Mouse (Mus musculus) c-Kit-negative CD71-positive TER-119-positive erythroid progenitor cells, embryonic 14.5 days (primary cell): ENCODE measurements at regions not wholly inside any gene's neighbourhood (a gene's known extent, or its start where the extent isn't known, plus 50 kb on each side); places are given as distances from the start of the nearest gene placed in this dataset.

Experiments
- DNase-seq: peaks from one replicate; pipeline ENCODE4 v3.0.0-alpha.2; 2013; ENCODE audit warnings: low read depth, low spot score

GRCm38 (mm10) chr12:110332616-110333154 is 53.8 kb downstream of the Dio3 start:
- DNase-seq = no peak

DNA sequence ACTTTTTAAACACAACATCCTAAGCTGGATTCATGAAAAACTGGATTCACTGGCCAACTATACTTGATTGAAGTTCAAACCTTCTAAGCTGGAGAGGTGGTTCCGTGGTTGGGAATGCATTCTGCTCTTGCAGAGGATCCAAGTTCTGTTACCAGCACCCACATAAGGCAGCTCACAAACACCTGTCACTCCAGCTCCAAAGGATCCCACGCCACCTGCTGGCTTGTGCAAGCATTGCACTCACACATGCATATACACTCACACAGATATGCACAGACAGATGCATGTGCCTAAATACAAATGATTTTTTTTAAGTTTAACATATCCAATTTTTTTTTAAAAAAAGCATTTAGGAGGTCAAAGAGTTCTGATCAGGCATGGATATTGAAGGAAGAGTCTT is 55.7 kb downstream of the Dio3 start:
- DNase-seq = no peak

DNA sequence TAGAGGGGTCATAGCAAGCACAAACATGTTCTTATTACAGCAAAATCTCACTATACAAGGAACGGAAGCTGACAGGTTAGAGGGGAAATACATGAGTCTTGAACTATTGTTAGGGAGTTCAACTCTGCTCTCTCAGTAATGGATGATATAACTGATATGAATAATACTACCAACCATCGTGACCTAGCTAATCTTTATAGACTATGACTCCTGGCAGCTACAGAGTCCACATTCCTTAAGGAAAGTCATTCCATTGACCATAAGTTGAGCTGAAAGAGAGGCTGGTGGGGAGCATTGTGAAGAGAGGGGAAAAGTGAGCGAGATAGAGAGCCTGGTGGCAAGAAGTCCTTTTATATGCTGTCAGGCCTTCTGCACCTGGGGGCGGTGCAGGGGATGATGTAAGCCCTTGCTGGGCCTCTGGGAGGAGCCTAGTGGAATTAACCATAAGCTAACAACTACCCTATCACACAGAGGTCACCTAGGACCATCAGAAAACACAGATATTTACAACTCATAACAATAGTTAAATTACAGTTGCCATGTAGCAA is 65.5 kb downstream of the Dio3 start:
- DNase-seq = no peak

DNA sequence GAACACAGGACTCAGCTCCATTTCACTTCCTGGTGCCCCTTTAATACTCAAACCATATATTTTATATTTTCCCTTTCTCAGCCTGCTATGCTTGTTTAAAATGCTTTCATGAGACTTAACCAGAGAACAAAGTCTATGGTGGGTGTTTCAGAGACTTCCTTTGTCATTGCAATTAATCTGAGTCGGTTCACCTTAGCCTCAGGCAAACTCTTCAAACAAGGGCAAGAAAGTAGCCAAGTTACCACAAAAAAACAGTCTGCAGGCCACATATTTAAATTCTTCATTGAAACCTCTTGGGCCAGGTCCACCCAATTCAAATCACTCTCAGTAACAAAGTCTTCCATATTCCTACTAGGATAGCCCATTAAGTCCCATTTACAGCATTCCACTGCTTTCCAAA is 70.8 kb downstream of the Dio3 start:
- DNase-seq = no peak

DNA sequence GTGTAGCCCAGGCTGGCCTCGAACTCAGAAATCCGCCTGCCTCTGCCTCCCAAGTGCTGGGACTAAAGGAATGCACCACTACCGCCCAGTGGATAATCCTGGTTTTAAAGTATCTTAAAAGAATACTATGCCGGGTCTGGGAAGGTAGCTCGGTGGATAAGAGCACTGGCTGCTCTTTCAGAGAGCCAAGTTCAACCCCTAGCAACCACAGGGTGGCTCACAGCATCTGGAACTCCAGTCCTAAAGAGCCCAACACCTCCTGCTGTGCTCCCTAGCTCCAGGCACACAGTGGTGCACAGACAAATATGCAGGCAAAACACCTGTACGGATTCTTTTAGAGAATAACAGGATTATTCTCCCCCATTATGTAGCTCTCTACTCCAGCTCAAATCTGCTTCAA is 77.0 kb downstream of the Dio3 start:
- DNase-seq = no peak

- DNase-seq = no peak
These were observed 79.8 kb upstream of the Ppp2r5c start for GRCm38 (mm10) chr12:110367102-110367501.

GRCm38 (mm10) chr12:110367822-110368221 is 79.1 kb upstream of the Ppp2r5c start:
- no peak for DNase-seq

GRCm38 (mm10) chr12:110371886-110372690 is 74.8 kb upstream of the Ppp2r5c start:
- DNase-seq = no peak

GRCm38 (mm10) chr12:110372986-110373385 is 73.9 kb upstream of the Ppp2r5c start:
- no peak for DNase-seq

- peak; percentile 9 for DNase-seq
These were observed 73.4 kb upstream of the Ppp2r5c start for GRCm38 (mm10) chr12:110373408-110374065.

DNA sequence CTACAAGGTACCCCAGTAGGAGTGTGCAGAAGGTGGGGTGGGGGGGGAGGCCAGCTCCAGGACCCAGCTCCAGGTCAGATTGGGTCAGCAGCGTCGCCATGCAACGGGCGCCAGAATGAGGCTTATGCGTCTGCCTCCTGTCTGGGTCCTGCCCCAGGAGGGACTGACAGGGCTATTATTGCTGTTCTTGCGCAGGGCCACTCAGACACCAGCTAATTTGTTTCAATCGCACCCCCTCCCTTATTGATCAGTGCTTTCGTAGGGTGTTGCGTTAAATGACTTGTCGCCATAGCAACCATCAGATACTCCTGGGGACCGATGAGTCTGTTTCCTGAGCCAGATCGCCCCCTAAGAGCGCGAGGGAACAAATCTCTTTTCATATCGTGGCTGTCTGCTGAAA is 71.8 kb upstream of the Ppp2r5c start:
- no peak for DNase-seq

DNA sequence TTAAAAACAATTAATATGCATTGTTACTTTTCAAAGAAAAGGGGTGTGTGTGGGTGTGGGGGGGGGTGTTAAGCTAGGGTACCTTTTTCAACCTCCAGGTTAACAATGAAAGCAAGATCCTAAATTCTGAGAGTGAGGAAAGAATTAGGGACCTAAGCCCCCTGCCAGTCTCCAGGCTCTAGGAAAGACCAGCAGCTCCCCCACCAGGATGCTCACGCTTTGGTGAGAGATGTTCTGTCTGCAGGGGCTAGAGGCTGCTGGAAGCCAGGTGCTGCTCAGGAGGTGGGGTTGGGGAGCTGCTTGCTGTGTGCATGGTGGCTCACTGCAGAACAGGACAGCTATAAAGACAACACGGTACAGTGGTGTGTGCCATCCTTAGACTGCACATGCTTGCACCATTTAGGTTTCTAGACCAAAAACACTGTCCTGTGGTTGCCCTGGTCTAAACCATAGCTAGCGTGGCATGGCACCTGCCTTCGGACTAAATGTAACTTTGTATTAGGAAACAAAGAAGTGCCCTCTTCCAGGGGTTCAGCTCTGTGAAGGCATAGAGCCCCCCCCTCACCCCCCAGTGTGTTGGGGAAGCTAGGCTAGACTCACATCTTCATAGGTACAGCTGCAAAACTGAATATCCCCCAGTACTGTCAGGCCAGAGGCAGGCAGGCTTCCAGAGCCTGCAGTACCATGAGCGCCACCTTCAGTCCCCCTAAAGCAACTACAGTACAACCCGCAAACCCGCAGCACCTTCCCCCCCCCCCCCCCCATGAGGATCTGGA is 70.7 kb upstream of the Ppp2r5c start:
- no peak for DNase-seq

- no peak for DNase-seq
These were observed 70.1 kb upstream of the Ppp2r5c start for GRCm38 (mm10) chr12:110376838-110377150.

GRCm38 (mm10) chr12:110377306-110377705 is 69.6 kb upstream of the Ppp2r5c start:
- no peak for DNase-seq

DNA sequence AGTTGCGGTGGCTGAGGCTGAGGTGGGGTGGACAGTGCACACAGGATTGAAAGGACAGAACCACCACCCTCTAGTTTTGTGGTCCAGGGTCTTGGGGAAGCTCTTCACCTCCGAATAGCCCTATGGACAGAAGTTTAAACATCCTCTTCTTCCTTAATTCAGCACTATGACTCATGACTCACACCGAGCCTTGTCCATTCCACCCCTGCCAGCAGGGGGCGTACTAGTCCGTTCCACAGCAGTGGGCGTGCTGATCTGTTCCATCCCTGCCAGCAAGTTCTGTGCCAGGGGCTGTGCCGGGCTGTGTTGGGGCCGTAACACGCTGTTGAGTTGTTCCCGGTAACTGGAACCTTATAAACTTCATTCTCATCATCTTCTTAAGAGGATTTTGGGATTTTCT is 69.2 kb upstream of the Ppp2r5c start:
- DNase-seq = no peak

GRCm38 (mm10) chr12:110378302-110378701 is 68.6 kb upstream of the Ppp2r5c start:
- DNase-seq = no peak

- no peak for DNase-seq
These were observed 67.2 kb upstream of the Ppp2r5c start for GRCm38 (mm10) chr12:110379721-110380120.

DNA sequence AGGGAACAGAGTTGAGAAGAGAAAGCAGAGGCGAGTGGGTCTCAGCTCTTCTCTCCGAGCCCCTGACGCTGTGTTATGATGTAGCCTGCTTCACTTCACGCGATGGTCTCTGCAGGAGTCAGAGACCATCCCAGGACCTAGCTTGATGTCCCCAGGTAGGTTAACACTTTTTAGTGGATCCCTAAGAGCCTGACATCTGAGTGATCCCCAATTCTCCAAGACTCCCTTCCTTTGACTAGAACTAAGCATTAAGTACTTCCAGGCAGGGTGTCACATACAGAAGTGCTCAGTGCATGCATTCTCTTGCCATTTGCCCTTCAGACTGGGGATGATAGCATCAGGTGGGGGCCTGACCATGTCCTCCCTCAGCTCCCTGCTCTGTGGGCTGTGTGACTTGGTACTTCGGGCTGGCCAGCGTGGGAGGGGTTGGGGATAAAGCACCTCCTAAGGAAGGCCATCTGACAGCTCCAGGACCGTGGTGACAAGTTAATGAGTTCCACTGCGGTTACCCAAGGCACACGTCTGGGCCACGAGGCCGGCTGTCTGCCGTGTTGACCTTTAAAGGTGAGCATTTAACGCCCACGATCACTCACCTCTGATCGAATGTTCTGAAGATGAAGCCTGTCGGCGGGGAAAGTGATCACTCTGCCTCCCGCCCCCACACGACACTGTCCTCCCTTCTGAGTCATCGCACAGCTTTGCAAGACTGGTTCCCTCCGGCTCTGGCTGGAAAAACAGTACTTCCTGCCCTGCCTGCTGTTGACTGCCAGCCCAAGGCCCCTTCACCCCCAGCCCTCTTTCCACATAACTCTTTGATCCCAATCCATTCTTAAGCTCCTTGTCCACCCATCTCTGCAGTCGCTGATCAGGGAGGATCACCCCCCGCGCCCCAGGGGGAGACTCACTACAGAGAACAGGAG is 65.8 kb upstream of the Ppp2r5c start:
- no peak for DNase-seq

GRCm38 (mm10) chr12:110385031-110385430 is 61.9 kb upstream of the Ppp2r5c start:
- DNase-seq = no peak

DNA sequence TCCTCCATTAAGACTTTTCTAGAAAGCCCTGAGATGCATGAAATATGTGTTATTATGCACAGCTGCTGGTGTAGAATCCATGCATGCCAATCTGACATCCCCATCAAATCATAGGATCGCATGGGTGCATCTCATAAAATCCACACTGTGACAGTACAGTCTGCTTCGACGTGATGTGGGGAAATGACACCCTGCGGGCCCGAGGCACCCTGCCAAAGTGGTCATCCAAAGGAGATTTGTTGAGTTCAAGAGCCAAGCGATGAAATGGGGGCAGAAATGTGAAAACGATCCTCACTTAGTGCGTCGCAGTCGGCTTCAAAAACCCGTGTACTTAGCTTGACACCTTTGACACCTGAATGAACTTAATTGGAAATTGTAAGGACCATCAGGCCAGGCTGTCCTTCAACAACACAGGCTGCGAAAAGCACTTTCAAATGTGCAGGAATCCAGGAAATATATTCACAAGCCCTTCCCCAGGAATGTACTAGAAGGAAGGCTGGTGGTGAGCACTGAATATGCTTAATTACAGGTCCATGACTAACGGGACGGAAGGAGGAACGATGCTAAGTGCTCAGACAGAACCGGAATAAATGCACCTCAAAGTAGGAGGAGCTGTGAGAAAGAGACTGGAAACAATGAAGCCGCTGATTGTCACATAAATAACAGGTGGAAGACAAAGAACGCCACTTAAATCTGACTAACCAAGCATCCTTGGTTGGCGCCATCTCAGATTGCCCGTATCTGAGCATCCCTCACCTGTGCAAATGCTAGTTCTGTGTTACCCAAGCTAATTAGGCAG is 60.9 kb upstream of the Ppp2r5c start:
- DNase-seq = no peak
